9 mouse cellular contexts compared by ENCODE assay signal in the genomic region with DNA sequence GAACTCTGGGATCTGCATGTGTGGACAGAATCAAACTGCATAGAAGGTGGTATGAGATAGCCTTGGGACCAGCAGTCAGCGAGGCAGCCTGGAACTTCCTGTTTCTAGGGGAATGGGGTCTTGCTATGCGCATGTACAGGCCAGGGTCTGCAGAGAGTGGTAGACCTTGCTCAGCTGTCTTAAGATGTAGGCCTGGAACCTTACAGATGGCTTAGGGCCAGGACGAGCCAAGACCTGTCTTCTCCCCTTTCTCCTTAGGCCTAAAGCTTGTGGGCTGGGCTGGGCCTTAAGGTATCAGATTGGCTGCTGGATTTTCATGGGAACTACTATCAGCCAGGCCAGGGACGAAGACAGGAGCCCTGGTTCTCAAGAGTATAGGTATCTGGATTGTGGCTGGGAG. TPM values are rescaled to one million over a fixed set of nuclear protein-coding genes. Genes with fewer than 3 reads are reported as not detected.
DNase-seq lines count a peak whose midpoint lies in the region; ATAC-seq and TF ChIP-seq lines count a peak whose summit lies in the region.
"Had no signal": no experiment of that assay in that cellular context is flagged by ENCODE, and none has a peak within 500 bp of the region (broad histone marks: within the 10 kb centered on the region; RNA-seq: fewer than 3 reads in every experiment).

No protein-coding gene starts in this region.

- peak; percentile 64 for DNase-seq in gastrocnemius, adult 2 months
- no peak for DNase-seq in gastrocnemius, postnatal 25 days
- DNase-seq in lung, postnatal 10 days, result peak; percentile 3
- no peak for DNase-seq in lung, adult 2 months
- no peak for DNase-seq in spleen, adult 12 weeks (ENCODE audit: low spot score)
- DNase-seq in urinary bladder, adult 2 months (ENCODE audit: low spot score), result no peak

- TF ChIP-seq CTCF in gastrocnemius, adult 2 months (IDR thresholded peaks at IDR 0.05), result no peak
- no peak for TF ChIP-seq CTCF in lung, adult 2 months (IDR thresholded peaks at IDR 0.05; ENCODE audit: insufficient read depth, low read length)
- TF ChIP-seq CTCF in small intestine, adult 2 months (IDR thresholded peaks at IDR 0.05; ENCODE audit: extremely low read depth, insufficient read length, insufficient replicate concordance, low read depth, low read length), result no peak

- TF ChIP-seq POLR2A in lung, adult 2 months (IDR thresholded peaks at IDR 0.05; ENCODE audit: borderline replicate concordance, extremely low read depth, low read depth, low read length), result no peak
- TF ChIP-seq POLR2A in small intestine, adult 2 months (IDR thresholded peaks at IDR 0.05; ENCODE audit: low read depth, low read length), result no peak

- H3K27me3 ChIP-seq in intestine, embryonic 16.5 days (replicated peaks; ENCODE audit: control insufficient read depth, insufficient read depth, low read length), result no peaks in the 10 kb centered on the region
- H3K27me3 ChIP-seq in small intestine, adult 2 months (ENCODE audit: control insufficient read depth, insufficient read depth, low read length), result no peaks in the 10 kb centered on the region
- H3K27me3 ChIP-seq: Patski had no signal

- intact Hi-C loops in gastrocnemius, adult 2 months (cut with DNase I), result no loop called here

- 68% methylated on average over 4 of the region's 4 CpGs for whole genome bisulfite sequencing in lung, adult 2 months
- 72% methylated on average over 4 of the region's 4 CpGs for WGBS in intestine, embryonic 16.5 days
- WGBS in small intestine, adult 2 months, result 67% methylated on average over 4 of the region's 4 CpGs

- H3K4me2 ChIP-seq in intestine, embryonic 16.5 days (ENCODE audit: low read depth, low read length), result peak overlapping the region; percentile 96

- H3K27ac ChIP-seq in gastrocnemius, adult 2 months, result peak overlapping the region; percentile 97
- peak overlapping the region; percentile 97 for H3K27ac ChIP-seq in intestine, embryonic 16.5 days (ENCODE audit: low read length)
- peak overlapping the region; percentile 54; the same call in 1 of the 2 replicates for H3K27ac ChIP-seq in small intestine, adult 2 months (ENCODE audit: insufficient read depth, low read depth, low read length)

- peak overlapping the region; percentile 91 for H3K4me3 ChIP-seq in gastrocnemius, adult 2 months
- no peak overlapping the region for H3K4me3 ChIP-seq in lung, adult 2 months (replicated peaks; ENCODE audit: extremely low read depth, low read depth, low read length)
- peak overlapping the region; percentile 91; the same call in 1 of the 2 replicates for H3K4me3 ChIP-seq in intestine, embryonic 16.5 days (ENCODE audit: low read length)
- no peak overlapping the region for H3K4me3 ChIP-seq in small intestine, adult 2 months (ENCODE audit: low read depth, low read length)

- peaks cover 30% of the 10 kb centered on the region for H3K4me1 ChIP-seq in lung, adult 2 months (ENCODE audit: control insufficient read depth, insufficient read depth, low read length)
- peaks cover 75% of the 10 kb centered on the region for H3K4me1 ChIP-seq in intestine, embryonic 16.5 days (ENCODE audit: control insufficient read depth, insufficient read depth, low read length)
- H3K4me1 ChIP-seq in small intestine, adult 2 months (ENCODE audit: control insufficient read depth, insufficient read depth, insufficient read length, low read length), result peaks cover 69% of the 10 kb centered on the region

- H3K36me3 ChIP-seq in intestine, embryonic 16.5 days (ENCODE audit: control insufficient read depth, insufficient read depth, low read length), result no peaks in the 10 kb centered on the region
- H3K36me3 ChIP-seq in small intestine, adult 2 months (ENCODE audit: control insufficient read depth, insufficient read depth, low read length), result no peaks in the 10 kb centered on the region

- no peaks in the 10 kb centered on the region for H3K9me3 ChIP-seq in intestine, embryonic 16.5 days (ENCODE audit: control insufficient read depth, low read length)

- H3K9ac ChIP-seq in intestine, embryonic 16.5 days (ENCODE audit: low read depth, low read length), result peak overlapping the region; percentile 97

- ATAC-seq in intestine, embryonic 16.5 days, result no peak
- ATAC-seq: Patski had no signal

RNA-seq across cellular contexts. Expression of a gene that starts 4.4 kb away (rescaled TPM):
- 100 to 1,000 TPM; 118 to 120 TPM for total RNA-seq in gastrocnemius, adult 2 months (2021)
- total RNA-seq in gastrocnemius, postnatal 25 days (2021), result 10 to 100 TPM; 70.1 to 81.3 TPM
- 71.3 and 81.8 TPM in 2 replicates for polyA plus RNA-seq in lung, adult 2 months (2012; rRNA removed)
- 9.9 and 11.4 TPM in 2 replicates for polyA plus RNA-seq in intestine, embryonic 16.5 days (2015; fragmentation: Nextera tagmentation; extraction: Ambion mirVana)
- 48.7 and 110 TPM in 2 replicates for polyA plus RNA-seq in small intestine, adult 2 months (2012; rRNA removed)
- polyA plus RNA-seq in urinary bladder, adult 2 months (2012; rRNA removed), result 60.0 and 69.6 TPM in 2 replicates

Comparison
In these comparisons a context has a peak if more than half of its experiments do, and no peak if none do; other contexts are left out.
1. DNase-seq: peak in gastrocnemius, adult 2 months (single experiment) and lung, postnatal 10 days (single experiment); none in gastrocnemius, postnatal 25 days (single experiment), lung, adult 2 months (single experiment), spleen, adult 12 weeks (single experiment) and urinary bladder, adult 2 months (single experiment).
2. H3K4me3 ChIP-seq: peak in gastrocnemius, adult 2 months (single experiment) and intestine, embryonic 16.5 days (single experiment); none in lung, adult 2 months (single experiment) and small intestine, adult 2 months (single experiment).
3. Peak in every context shown above with its lines, with median percentiles within 50 percentile points of each other: H3K27ac ChIP-seq.